Mouse (Mus musculus) kidney, postnatal 0 days (tissue): ENCODE measurements at regions not wholly inside any gene's neighbourhood (a gene's known extent, or its start where the extent isn't known, plus 50 kb on each side); places are given as distances from the start of the nearest gene placed in this dataset.
A peak's percentile ranks its signal among the peaks of the same experiment; 100 is the strongest.

ENCODE experiments used
- ATAC-seq: fragments of 200-750 bp; cut with Nextera tagmentation; replicated peaks from 2 replicates; pipeline ENCODE4 v1.8.0; 2017; ENCODE audit warnings: low read depth, moderate number of reproducible peaks, moderate TSS enrichment, moderate library complexity; ENCODE audit not compliant: low FRiP score
- DNase-seq: peaks from one replicate; pipeline ENCODE4 v3.0.0-alpha.2; 2016; ENCODE audit warnings: low spot score
- H3K27ac ChIP-seq: fragments of 300-500 bp; sonication (generic); 2 replicates; pipeline ENCODE4 v1.5.1; 2014; ENCODE audit warnings: mild to moderate bottlenecking
- H3K27me3 ChIP-seq: fragments of 300-500 bp; sonication (generic); 2 replicates; pipeline ENCODE4 v1.6.1; 2014; ENCODE audit warnings: low read length, mixed read lengths; ENCODE audit not compliant: insufficient read depth
- H3K36me3 ChIP-seq: fragments of 300-500 bp; sonication (generic); 2 replicates; pipeline ENCODE4 v1.6.1; 2014; ENCODE audit warnings: low read length, mixed read lengths; ENCODE audit not compliant: insufficient read depth
- H3K4me1 ChIP-seq: fragments of 300-500 bp; sonication (generic); replicated peaks from 2 replicates; pipeline ENCODE4 v1.6.1; 2014; ENCODE audit warnings: antibody characterized with exemption, low read length, mixed read lengths; ENCODE audit not compliant: insufficient read depth
- H3K4me2 ChIP-seq: fragments of 300-500 bp; sonication (generic); 2 replicates; pipeline ENCODE4 v1.6.1; 2014; ENCODE audit warnings: mild to moderate bottlenecking, low read length, moderate library complexity, mixed read lengths
- H3K4me3 ChIP-seq: fragments of 300-500 bp; sonication (generic); replicated peaks from 2 replicates; pipeline ENCODE4 v1.5.1; 2014; ENCODE audit warnings: low read depth, low read length
- H3K9ac ChIP-seq: fragments of 300-500 bp; sonication (generic); 2 replicates; pipeline ENCODE4 v1.6.1; 2014; ENCODE audit warnings: low read depth, low read length
- H3K9me3 ChIP-seq: fragments of 300-500 bp; sonication (generic); replicated peaks from 2 replicates; pipeline ENCODE4 v1.6.1; 2016; ENCODE audit warnings: low read length, inconsistent platforms, mixed read lengths
- CTCF ChIP-seq: IDR thresholded peaks from 2 replicates; pipeline ENCODE4 v1.5.1; 2016; ENCODE audit warnings: antibody characterized with exemption, low read depth, mild to moderate bottlenecking, moderate library complexity
- WGBS: fragments of 180-500 bp; shearing (Covaris S2); extraction: QIAGEN DNeasy Blood & Tissue Kit; methylation state at CpG from one replicate; pipeline ENCODE4 v1.1.7; 2014; 5-methylcytosine and 5-hydroxymethylcytosine counted together

- H3K27me3 ChIP-seq: no peaks in the 10 kb centered on the region
- H3K9ac ChIP-seq: no peak overlapping the region
- 65% methylated on average over 8 of the region's 8 CpGs for WGBS
- ATAC-seq: no peak
- no peaks in the 10 kb centered on the region for H3K4me1 ChIP-seq
- no peak for TF ChIP-seq CTCF
- no peak for DNase-seq
- H3K4me2 ChIP-seq: no peak overlapping the region
- H3K36me3 ChIP-seq: no peaks in the 10 kb centered on the region
- H3K4me3 ChIP-seq: no peak overlapping the region
- H3K27ac ChIP-seq: no peak overlapping the region
- H3K9me3 ChIP-seq: no peaks in the 10 kb centered on the region
Observed at GRCm38 (mm10) chr15:61189481-61189880, 266.7 kb upstream of the A1bg start.

- ATAC-seq (no peak), DNase-seq (no peak)
- Histone ChIP-seq H3K9ac (no peak overlapping the region), H3K4me2 (no peak overlapping the region), H3K9me3 (no peaks in the 10 kb centered on the region), H3K36me3 (no peaks in the 10 kb centered on the region), H3K4me3 (no peak overlapping the region), H3K4me1 (0 out of 2 replicates have a peak, but pooled peaks cover 7% of the 10 kb centered on the region), H3K27ac (no peak overlapping the region), H3K27me3 (no peaks in the 10 kb centered on the region)
- TF ChIP-seq CTCF: no peak
- 67% methylated on average over 2 of the region's 2 CpGs for WGBS
Observed at GRCm38 (mm10) chr15:61184597-61184963, 261.8 kb upstream of the A1bg start.

- Histone ChIP-seq H3K4me3 (no peak overlapping the region), H3K4me2 (no peak overlapping the region), H3K9ac (no peak overlapping the region), H3K27ac (peak overlapping the region; percentile 25; the same call in 1 of the 2 replicates), H3K36me3 (no peaks in the 10 kb centered on the region), H3K9me3 (no peaks in the 10 kb centered on the region), H3K27me3 (no peaks in the 10 kb centered on the region), H3K4me1 (0 out of 2 replicates have a peak, but pooled peaks cover 7% of the 10 kb centered on the region)
- ATAC-seq: no peak
- 26% methylated on average over 11 of the region's 11 CpGs for WGBS
- no peak for TF ChIP-seq CTCF
- no peak for DNase-seq
Observed at GRCm38 (mm10) chr15:61183751-61184596, 261.2 kb upstream of the A1bg start.

- Histone ChIP-seq H3K9ac (no peak overlapping the region), H3K4me3 (no peak overlapping the region), H3K4me1 (0 out of 2 replicates have a peak, but pooled peaks cover 7% of the 10 kb centered on the region), H3K4me2 (no peak overlapping the region), H3K36me3 (no peaks in the 10 kb centered on the region), H3K27ac (peak overlapping the region; percentile 25; the same call in 1 of the 2 replicates), H3K9me3 (no peaks in the 10 kb centered on the region), H3K27me3 (no peaks in the 10 kb centered on the region)
- no peak for TF ChIP-seq CTCF
- DNase-seq: no peak
- no peak for ATAC-seq
- WGBS: 18% methylated on average over 5 of the region's 5 CpGs
Observed at GRCm38 (mm10) chr15:61183291-61183690, 260.5 kb upstream of the A1bg start.

- WGBS: 87% methylated on average over 1 of the region's 1 CpGs
- ATAC-seq (no peak), DNase-seq (no peak)
- Histone ChIP-seq H3K27me3 (no peaks in the 10 kb centered on the region), H3K27ac (no peak overlapping the region), H3K4me3 (no peak overlapping the region), H3K9ac (no peak overlapping the region), H3K4me1 (0 out of 2 replicates have a peak, but pooled peaks cover 3% of the 10 kb centered on the region), H3K36me3 (no peaks in the 10 kb centered on the region), H3K4me2 (no peak overlapping the region), H3K9me3 (no peaks in the 10 kb centered on the region)
- no peak for TF ChIP-seq CTCF
Observed at GRCm38 (mm10) chr15:61168842-61169416, 246.1 kb upstream of the A1bg start.

GRCm38 (mm10) chr15:61165050-61165449 lies 242.2 kb upstream of the A1bg start:
- no peaks in the 10 kb centered on the region for H3K27me3 ChIP-seq
- no peak for DNase-seq
- WGBS: 45% methylated on average over 5 of the region's 5 CpGs
- 0 out of 2 replicates have a peak, but pooled peaks cover 3% of the 10 kb centered on the region for H3K4me1 ChIP-seq
- H3K27ac ChIP-seq: no peak overlapping the region
- no peak overlapping the region for H3K4me3 ChIP-seq
- no peak overlapping the region for H3K9ac ChIP-seq
- no peak for TF ChIP-seq CTCF
- H3K36me3 ChIP-seq: no peaks in the 10 kb centered on the region
- H3K4me2 ChIP-seq: no peak overlapping the region
- no peaks in the 10 kb centered on the region for H3K9me3 ChIP-seq
- no peak for ATAC-seq
